In the genomic region with DNA sequence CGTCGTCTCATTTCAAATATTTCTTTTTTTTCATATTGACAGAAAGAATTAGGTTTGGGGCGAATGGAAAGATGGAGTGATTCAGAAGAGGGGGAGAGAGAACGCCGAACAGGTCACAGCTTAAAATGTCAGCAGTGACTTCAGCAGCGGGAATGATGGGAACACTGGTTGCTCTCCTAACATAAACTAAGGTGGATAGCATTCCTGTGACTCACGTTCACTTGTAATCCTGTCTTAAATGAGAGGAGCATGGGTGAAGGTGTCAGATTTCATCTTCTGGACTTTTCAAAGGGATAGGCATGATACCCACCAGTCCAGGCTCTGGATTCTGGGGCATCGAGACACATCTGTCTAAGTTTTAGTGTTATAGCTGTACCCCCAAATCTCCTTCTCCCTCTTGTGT, we compare ENCODE assay signal across 11 mouse cellular contexts.
A peak's percentile ranks its signal among the peaks of the same experiment; 100 is the strongest.
DNase-seq lines count a peak whose midpoint lies in the region; ATAC-seq and TF ChIP-seq lines count a peak whose summit lies in the region.
"Had no signal": no experiment of that assay in that cellular context is flagged by ENCODE, and none has a peak within 500 bp of the region (broad histone marks: within the 10 kb centered on the region; RNA-seq: fewer than 3 reads in every experiment).

No protein-coding gene starts in this region.

- no peak overlapping the region for H3K4me3 ChIP-seq in heart, adult 2 months
- H3K4me3 ChIP-seq in liver, postnatal 0 days (ENCODE audit: low read depth, low read length), result no peak overlapping the region
- no peak overlapping the region for H3K4me3 ChIP-seq in embryonic facial prominence, embryonic 12.5 days
- H3K4me3 ChIP-seq in stomach, embryonic 14.5 days (ENCODE audit: low read depth, low read length), result no peak overlapping the region

- no peaks in the 10 kb centered on the region for H3K9me3 ChIP-seq in liver, postnatal 0 days (ENCODE audit: low read length)
- H3K9me3 ChIP-seq in embryonic facial prominence, embryonic 12.5 days, result no peaks in the 10 kb centered on the region
- H3K9me3 ChIP-seq in stomach, embryonic 14.5 days (ENCODE audit: control insufficient read depth, low read depth, low read length), result no peaks in the 10 kb centered on the region

- no peaks in the 10 kb centered on the region for H3K36me3 ChIP-seq in heart, adult 2 months (ENCODE audit: control insufficient read depth, insufficient read depth, low read length)
- no peaks in the 10 kb centered on the region for H3K36me3 ChIP-seq in liver, postnatal 0 days (replicated peaks; ENCODE audit: insufficient read depth, low read length)
- no peaks in the 10 kb centered on the region for H3K36me3 ChIP-seq in embryonic facial prominence, embryonic 12.5 days
- H3K36me3 ChIP-seq in stomach, embryonic 14.5 days (ENCODE audit: control insufficient read depth, insufficient read depth, low read length), result no peaks in the 10 kb centered on the region

- no peaks in the 10 kb centered on the region for H3K27me3 ChIP-seq in heart, adult 2 months (ENCODE audit: control insufficient read depth, insufficient read depth, low read length)
- H3K27me3 ChIP-seq in liver, postnatal 0 days (ENCODE audit: insufficient read depth, low read length), result no peaks in the 10 kb centered on the region
- H3K27me3 ChIP-seq in embryonic facial prominence, embryonic 12.5 days, result no peaks in the 10 kb centered on the region
- no peaks in the 10 kb centered on the region for H3K27me3 ChIP-seq in stomach, embryonic 14.5 days (ENCODE audit: control insufficient read depth, insufficient read depth, low read length)

- DNase-seq in heart, adult 11 months, result peak; percentile 68
- DNase-seq in heart, adult 2 months, result no peak
- no peak for DNase-seq in liver, postnatal 0 days
- no peak for DNase-seq in liver
- DNase-seq in thymus, postnatal 14 days, result no peak
- no peak for DNase-seq in spleen, postnatal 14 days (ENCODE audit: low spot score in 2 of 2)
- DNase-seq: cerebellum, adult 9-10 months had no signal

- no peak for ATAC-seq in liver, postnatal 0 days
- no peak for ATAC-seq in embryonic facial prominence, embryonic 12.5 days (ENCODE audit: insufficient number of reproducible peaks, insufficient read depth, low FRiP score, low TSS enrichment)
- ATAC-seq in stomach, embryonic 14.5 days (ENCODE audit: insufficient number of reproducible peaks, insufficient read depth, low FRiP score, low read depth), result no peak
- ATAC-seq: CD4-positive, CD25-positive, alpha-beta regulatory T cell, adult 4 months; hindbrain, postnatal 0 days had no signal

- intact Hi-C loops in heart, adult 2 months (cut with DNase I), result no loop called here

- H3K27ac ChIP-seq in heart, adult 2 months, result no peak overlapping the region
- no peak overlapping the region for H3K27ac ChIP-seq in liver, postnatal 0 days (ENCODE audit: low read depth)
- peak overlapping the region; percentile 18; the same call in 1 of the 2 replicates for H3K27ac ChIP-seq in embryonic facial prominence, embryonic 12.5 days
- no peak overlapping the region for H3K27ac ChIP-seq in stomach, embryonic 14.5 days (ENCODE audit: low read length)
- H3K27ac ChIP-seq: hindbrain, postnatal 0 days had no signal

- TF ChIP-seq POLR2A in heart, adult 2 months (IDR thresholded peaks at IDR 0.05; ENCODE audit: insufficient read depth, low read depth, low read length), result no peak

- TF ChIP-seq EP300 in heart, adult 2 months (IDR thresholded peaks at IDR 0.05; ENCODE audit: insufficient read depth, low read depth, low read length), result no peak
- no peak for TF ChIP-seq EP300 in liver, postnatal 0 days (IDR thresholded peaks at IDR 0.05; ENCODE audit: low read depth)

- H3K4me2 ChIP-seq in liver, postnatal 0 days (ENCODE audit: low read depth, low read length), result 0 out of 2 replicates have a peak overlapping the region, but pooled peaks have one; percentile 1
- H3K4me2 ChIP-seq in embryonic facial prominence, embryonic 12.5 days (replicated peaks), result peak overlapping the region; percentile 35
- peak overlapping the region; percentile 32 for H3K4me2 ChIP-seq in stomach, embryonic 14.5 days (replicated peaks; ENCODE audit: low read depth, low read length)

- H3K9ac ChIP-seq in heart, adult 2 months (ENCODE audit: low read depth, low read length), result no peak overlapping the region
- no peak overlapping the region for H3K9ac ChIP-seq in liver, postnatal 0 days (replicated peaks)
- H3K9ac ChIP-seq in embryonic facial prominence, embryonic 12.5 days, result no peak overlapping the region
- no peak overlapping the region for H3K9ac ChIP-seq in stomach, embryonic 14.5 days (replicated peaks; ENCODE audit: low read depth, low read length)

- TF ChIP-seq CTCF in heart, adult 2 months (IDR thresholded peaks at IDR 0.05), result no peak
- no peak for TF ChIP-seq CTCF in liver, postnatal 0 days (IDR thresholded peaks at IDR 0.05; ENCODE audit: low read depth)

- H3K79me2 ChIP-seq in heart, adult 2 months (replicated peaks; ENCODE audit: control insufficient read depth, insufficient read depth, low read length), result no peaks in the 10 kb centered on the region

- H3K4me1 ChIP-seq in heart, adult 2 months (ENCODE audit: control insufficient read depth, insufficient read depth, low read length), result peaks cover 2% of the 10 kb centered on the region
- H3K4me1 ChIP-seq in liver, postnatal 0 days (ENCODE audit: insufficient read depth), result peaks cover 21% of the 10 kb centered on the region
- H3K4me1 ChIP-seq in embryonic facial prominence, embryonic 12.5 days, result peaks cover 30% of the 10 kb centered on the region
- peaks cover 10% of the 10 kb centered on the region; the same call in 1 of the 2 replicates for H3K4me1 ChIP-seq in stomach, embryonic 14.5 days (ENCODE audit: control insufficient read depth, insufficient read depth, low read length)

- WGBS in heart, adult 2 months, result 41% methylated on average over 8 of the region's 8 CpGs
- 50% methylated on average over 8 of the region's 8 CpGs for WGBS in liver, postnatal 0 days (ENCODE audit: insufficient replicate concordance)
- WGBS in embryonic facial prominence, embryonic 12.5 days, result 37% methylated on average over 8 of the region's 8 CpGs
- WGBS in stomach, embryonic 14.5 days, result 13% methylated on average over 8 of the region's 8 CpGs
